Comparison of ENCODE assay signal across 18 mouse cellular contexts in the genomic region with DNA sequence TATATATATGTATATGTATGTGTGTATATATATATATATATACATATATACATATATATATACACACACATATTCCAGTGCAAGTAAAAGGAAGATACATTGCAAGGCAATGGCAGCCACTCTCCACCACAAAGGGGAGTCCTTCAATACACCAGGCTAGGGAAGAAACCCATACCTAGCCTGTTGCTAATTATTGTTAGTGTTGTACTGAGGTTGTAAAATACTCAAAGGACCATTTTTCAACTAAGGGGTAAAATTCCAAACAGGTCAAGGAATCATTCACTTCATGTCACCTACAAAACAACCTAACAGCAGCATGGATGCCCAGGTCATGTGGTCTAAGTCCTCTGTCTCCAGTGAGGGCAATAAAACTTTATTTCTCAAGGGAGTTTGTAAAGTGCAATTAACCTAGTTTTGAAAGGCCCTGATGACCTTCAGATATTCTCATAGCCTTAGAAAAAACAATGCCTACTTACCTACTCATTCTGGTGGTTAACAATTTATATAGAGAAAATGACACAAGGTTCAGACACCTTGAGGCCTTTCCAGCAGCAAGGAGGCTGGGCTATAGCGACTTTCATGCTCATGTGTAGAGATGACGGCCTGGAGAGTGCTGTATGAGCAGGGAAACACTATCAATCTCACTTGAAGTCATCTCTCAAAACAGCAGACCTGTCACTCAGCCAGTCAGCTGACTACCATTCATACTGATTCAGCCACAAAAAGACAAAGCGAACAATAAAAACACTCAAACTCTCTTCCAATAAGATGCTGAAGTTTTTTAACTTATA. TPM values are rescaled to one million over a fixed set of nuclear protein-coding genes. Genes with fewer than 3 reads are reported as not detected.
"Had no signal": no experiment of that assay in that cellular context is flagged by ENCODE, and none has a peak within 500 bp of the region (broad histone marks: within the 10 kb centered on the region; RNA-seq: fewer than 3 reads in every experiment).

No protein-coding gene starts in this region.

- H3K4me2 ChIP-seq: kidney, embryonic 15.5 days; liver, embryonic 11.5 days; lung, embryonic 14.5 days; midbrain, embryonic 13.5 days; stomach, embryonic 15.5 days had no signal

- H3K4me3 ChIP-seq: kidney, embryonic 15.5 days; left cerebral cortex, adult 2 months; midbrain, embryonic 13.5 days; stomach, embryonic 15.5 days had no signal

- H3K9me3 ChIP-seq: kidney, embryonic 15.5 days; midbrain, embryonic 13.5 days; stomach, embryonic 15.5 days had no signal

- H3K9ac ChIP-seq: kidney, embryonic 15.5 days; liver, embryonic 14.5 days; liver, postnatal 0 days; lung, embryonic 14.5 days; midbrain, embryonic 13.5 days; stomach, embryonic 15.5 days had no signal

- H3K4me1 ChIP-seq: kidney, embryonic 15.5 days; stomach, embryonic 15.5 days had no signal

- ATAC-seq: liver, postnatal 0 days; lung, postnatal 0 days; midbrain, embryonic 13.5 days; midbrain, embryonic 16.5 days had no signal

- H3K36me3 ChIP-seq: kidney, embryonic 15.5 days; midbrain, embryonic 13.5 days; stomach, embryonic 15.5 days had no signal

- H3K27me3 ChIP-seq: kidney, embryonic 15.5 days; midbrain, embryonic 13.5 days; stomach, embryonic 15.5 days had no signal

- DNase-seq: kidney, adult 18-20 months; kidney, postnatal 10 days; layer of hippocampus, postnatal 36 days; liver, postnatal 0 days; lung, embryonic 14.5 days; right cerebral cortex, adult 18-20 months; right cerebral cortex, postnatal 14 days; spleen, adult 18-20 months; thymus, postnatal 36 days had no signal

- H3K27ac ChIP-seq: kidney, embryonic 15.5 days; left cerebral cortex, adult 2 months; liver, embryonic 14.5 days; macrophage; midbrain, embryonic 13.5 days; stomach, embryonic 15.5 days had no signal

RNA-seq across cellular contexts. Expression of gene Rnf152, which starts 42.3 kb away (rescaled TPM):
- polyA plus RNA-seq: macrophage had no signal
